Mouse (Mus musculus) MEL (cell line): Measurements from ENCODE around the gene 1500009C09Rik. TPM values are rescaled to one million over a fixed set of nuclear protein-coding genes. Genes with fewer than 3 reads are reported as not detected.

Experiments
- DNase-seq: peaks from one replicate; pipeline ENCODE4 v3.0.0; 2011; ENCODE audit warnings: low read depth, low spot score
- H3K27ac ChIP-seq: 2 replicates; pipeline ENCODE4 v1.5.1; 2012; ENCODE audit warnings: low read depth, mild to moderate bottlenecking, control low read depth, low read length, moderate library complexity; ENCODE audit not compliant: control insufficient read depth
- H3K27me3 ChIP-seq, 2 experiments: fragments of 150-350 bp in 1 of 2; sonication (generic) in 1 of 2; 2 replicates each; pipeline ENCODE4 v1.6.1; 2012; ENCODE audit warnings: low read length in 2 of 2, mild to moderate bottlenecking in 2 of 2, improper control_type of control experiment in 1 of 2, moderate library complexity in 1 of 2; ENCODE audit not compliant: insufficient read depth in 2 of 2, control insufficient read depth in 1 of 2
- H3K36me3 ChIP-seq, 2 experiments: 2 replicates each; pipeline ENCODE4 v1.6.1; 2012 to 2014; ENCODE audit warnings: low read length in 2 of 2, improper control_type of control experiment in 1 of 2, inconsistent platforms in 1 of 2, mild to moderate bottlenecking in 1 of 2; ENCODE audit not compliant: insufficient read depth in 2 of 2, control insufficient read depth in 1 of 2
- H3K4me1 ChIP-seq, 2 experiments: fragments of 150-350 bp in 1 of 2; sonication (generic) in 1 of 2; 2 replicates each; pipeline ENCODE4 v1.6.1; 2012; ENCODE audit warnings: low read length in 2 of 2, improper control_type of control experiment in 1 of 2, mild to moderate bottlenecking in 1 of 2; ENCODE audit not compliant: insufficient read depth in 2 of 2, control insufficient read depth in 1 of 2
- H3K4me3 ChIP-seq, 2 experiments: fragments of 150-350 bp in 1 of 2; sonication (generic) in 1 of 2; 2 replicates each; pipeline ENCODE4 v1.5.1; 2012; ENCODE audit warnings: low read depth in 2 of 2, low read length in 2 of 2, mild to moderate bottlenecking in 2 of 2, moderate library complexity in 2 of 2, control low read depth in 1 of 2, improper control_type of control experiment in 1 of 2; ENCODE audit not compliant: control insufficient read depth in 1 of 2, insufficient read depth in 1 of 2
- H3K79me2 ChIP-seq: 2 replicates; pipeline ENCODE4 v1.6.1; 2012; ENCODE audit warnings: mild to moderate bottlenecking, low read length, moderate library complexity; ENCODE audit not compliant: control insufficient read depth, poor library complexity, insufficient read depth
- H3K9ac ChIP-seq: 2 replicates; pipeline ENCODE4 v1.6.1; 2012; ENCODE audit warnings: low read depth, mild to moderate bottlenecking, control low read depth, low read length, moderate library complexity; ENCODE audit not compliant: control insufficient read depth, poor library complexity, severe bottlenecking
- H3K9me3 ChIP-seq: fragments of 150-350 bp; sonication (generic); replicated peaks from 2 replicates; pipeline ENCODE4 v1.6.1; 2012; ENCODE audit warnings: mild to moderate bottlenecking, low read length, improper control_type of control experiment, moderate library complexity; ENCODE audit not compliant: insufficient read depth
- CTCF ChIP-seq, 3 experiments: IDR thresholded peaks in 2 of 3; conservative IDR thresholded peaks in 1 of 3; 2 replicates each; pipeline ENCODE4 v1.5.1; 2011 to 2012; ENCODE audit warnings: low read length in 3 of 3, low read depth in 2 of 3, mild to moderate bottlenecking in 2 of 3, improper control_type of control experiment in 1 of 3, inconsistent platforms in 1 of 3, mixed read lengths in 1 of 3, moderate library complexity in 1 of 3; ENCODE audit not compliant: control insufficient read depth in 1 of 3, insufficient read depth in 1 of 3, poor library complexity in 1 of 3, severe bottlenecking in 1 of 3
- ELF1 ChIP-seq: IDR thresholded peaks from 2 replicates; pipeline ENCODE4 v1.6.1; 2014; ENCODE audit warnings: low read depth, mild to moderate bottlenecking, inconsistent platforms, low read length, improper control_type of control experiment, moderate library complexity
- EP300 ChIP-seq, 2 experiments: IDR thresholded peaks; 2 replicates each; pipeline ENCODE4 v1.6.1; 2011; ENCODE audit warnings: improper control_type of control experiment in 2 of 2, low read length in 2 of 2, low read depth in 1 of 2, mild to moderate bottlenecking in 1 of 2
- GATA1 ChIP-seq: IDR thresholded peaks from 2 replicates; pipeline ENCODE4 v1.6.1; 2011; ENCODE audit warnings: low read depth, low read length, improper control_type of control experiment
- JUND ChIP-seq: IDR thresholded peaks from 2 replicates; pipeline ENCODE4 v1.6.1; 2011; ENCODE audit warnings: low read depth, mild to moderate bottlenecking, improper control_type of control experiment, low read length
- MAFK ChIP-seq: IDR thresholded peaks from 2 replicates; pipeline ENCODE4 v1.6.1; 2011; ENCODE audit warnings: low read depth, mild to moderate bottlenecking, low read length, improper control_type of control experiment, borderline replicate concordance
- MAX ChIP-seq: IDR thresholded peaks from 2 replicates; pipeline ENCODE4 v1.6.1; 2011; ENCODE audit warnings: low read length, improper control_type of control experiment
- MAZ ChIP-seq: IDR thresholded peaks from 2 replicates; pipeline ENCODE4 v1.6.1; 2012; ENCODE audit warnings: low read depth, mild to moderate bottlenecking, inconsistent platforms, low read length, improper control_type of control experiment
- MEF2A ChIP-seq: IDR thresholded peaks from 2 replicates; pipeline ENCODE4 v1.6.1; 2014; ENCODE audit warnings: low read depth, mild to moderate bottlenecking, inconsistent platforms, low read length, improper control_type of control experiment; ENCODE audit not compliant: poor library complexity, insufficient replicate concordance, severe bottlenecking; ENCODE audit errors: extremely low read depth
- MXI1 ChIP-seq: IDR thresholded peaks from 2 replicates; pipeline ENCODE4 v1.6.1; 2011; ENCODE audit warnings: mild to moderate bottlenecking, low read depth, low read length, improper control_type of control experiment
- MYC ChIP-seq: IDR thresholded peaks from 2 replicates; pipeline ENCODE4 v1.6.1; 2011; ENCODE audit warnings: low read depth, mild to moderate bottlenecking, low read length, improper control_type of control experiment, moderate library complexity
- NELFE ChIP-seq: IDR thresholded peaks from 2 replicates; pipeline ENCODE4 v1.6.1; 2011; ENCODE audit warnings: low read depth, low read length, improper control_type of control experiment
- POLR2AphosphoS2 ChIP-seq: IDR thresholded peaks from 2 replicates; pipeline ENCODE4 v1.6.1; 2011; ENCODE audit warnings: low read length, improper control_type of control experiment
- POLR2AphosphoS5 ChIP-seq: IDR thresholded peaks from 2 replicates; pipeline ENCODE4 v1.6.1; 2012; ENCODE audit warnings: low read depth, borderline replicate concordance, mild to moderate bottlenecking, inconsistent platforms, low read length, moderate library complexity, mixed read lengths
- RAD21 ChIP-seq: IDR thresholded peaks from 2 replicates; pipeline ENCODE4 v1.6.1; 2011; ENCODE audit warnings: mild to moderate bottlenecking, low read depth, low read length, improper control_type of control experiment
- SIN3A ChIP-seq: IDR thresholded peaks from 2 replicates; pipeline ENCODE4 v1.6.1; 2012; ENCODE audit warnings: low read length, improper control_type of control experiment, inconsistent platforms
- SMC3 ChIP-seq: IDR thresholded peaks from 2 replicates; pipeline ENCODE4 v1.6.1; 2011; ENCODE audit warnings: low read depth, low read length, improper control_type of control experiment
- TAL1 ChIP-seq: IDR thresholded peaks from 2 replicates; pipeline ENCODE4 v1.6.1; 2012; ENCODE audit warnings: mild to moderate bottlenecking, inconsistent platforms, low read length, moderate library complexity, mixed read lengths
- TCF12 ChIP-seq: IDR thresholded peaks from 2 replicates; pipeline ENCODE4 v1.6.1; 2014; ENCODE audit warnings: low read depth, mild to moderate bottlenecking, inconsistent platforms, low read length, improper control_type of control experiment, moderate library complexity
- UBTF ChIP-seq: IDR thresholded peaks from 2 replicates; pipeline ENCODE4 v1.6.1; 2012; ENCODE audit warnings: low read depth, mild to moderate bottlenecking, inconsistent platforms, low read length, improper control_type of control experiment, moderate library complexity, borderline replicate concordance; ENCODE audit not compliant: insufficient read depth
- USF1 ChIP-seq: IDR thresholded peaks from 2 replicates; pipeline ENCODE4 v1.6.1; 2014; ENCODE audit warnings: low read depth, mild to moderate bottlenecking, inconsistent platforms, low read length, improper control_type of control experiment, moderate library complexity
- USF2 ChIP-seq, 2 experiments: IDR thresholded peaks; 2 replicates each; pipeline ENCODE4 v1.6.1; 2011 to 2012; ENCODE audit warnings: improper control_type of control experiment in 2 of 2, low read length in 2 of 2, borderline replicate concordance in 1 of 2, inconsistent platforms in 1 of 2, low read depth in 1 of 2, mild to moderate bottlenecking in 1 of 2; ENCODE audit not compliant: insufficient read depth in 1 of 2
- ZC3H11A ChIP-seq: IDR thresholded peaks from 2 replicates; pipeline ENCODE4 v1.6.1; 2012; ENCODE audit warnings: low read depth, mild to moderate bottlenecking, inconsistent platforms, low read length, improper control_type of control experiment
- ZKSCAN1 ChIP-seq: IDR thresholded peaks from 2 replicates; pipeline ENCODE4 v1.6.1; 2012; ENCODE audit warnings: low read depth, mild to moderate bottlenecking, inconsistent platforms, low read length, improper control_type of control experiment, moderate library complexity
- ZNF384 ChIP-seq: IDR thresholded peaks from 2 replicates; pipeline ENCODE4 v1.6.1; 2012; ENCODE audit warnings: low read depth, mild to moderate bottlenecking, inconsistent platforms, low read length, improper control_type of control experiment
- polyA plus RNA-seq, 2 experiments: library from polyadenylated mRNA; stranded (reverse) in 1 of 2; unstranded in 1 of 2; fragments of >175 nt in 1 of 2; fragments of >200 nt in 1 of 2; gene quantifications; 2 replicates each; pipeline versions ENCODE4 v1.2.1 to v1.2.4; 2012; ENCODE audit warnings: low replicate concordance in 2 of 2, low read depth in 1 of 2; ENCODE audit not compliant: insufficient read length in 2 of 2, insufficient read depth in 1 of 2, missing spikeins in 1 of 2
- total RNA-seq: library from RNA; depleted of rRNA; stranded (reverse); fragments of 300-350 nt; gene quantifications from 2 replicates; pipeline ENCODE4 v1.2.3, GENCODE M21; 2012

The 1500009C09Rik gene
- total and polyA plus RNA-seq, 3 experiments = not detected

GRCm38 (mm10) chr15:82232651-82233050, 19.5 kb upstream of the 1500009C09Rik start:
- Histone ChIP-seq H3K4me1 (peaks cover 0 to 12% of the 10 kb centered on the region in 2 experiments; a peak in 2 of 4 replicates), H3K36me3 (0 out of 4 replicates have a peak, but pooled peaks cover 0 to 2% of the 10 kb centered on the region in 2 experiments), H3K4me3 (no peak overlapping the region), H3K27ac (no peak overlapping the region), H3K27me3 (no peaks in the 10 kb centered on the region), H3K9me3 (no peaks in the 10 kb centered on the region), H3K9ac (no peak overlapping the region), H3K79me2 (no peaks in the 10 kb centered on the region)
- TF ChIP-seq MXI1 = no peak
- TF ChIP-seq ELF1 = no peak
- no peak for TF ChIP-seq POLR2AphosphoS2
- TF ChIP-seq RAD21 = no peak
- no peak for TF ChIP-seq POLR2AphosphoS5
- TF ChIP-seq ZNF384 = no peak
- no peak for TF ChIP-seq MYC
- no peak for DNase-seq

GRCm38 (mm10) chr15:82235661-82236060, 16.5 kb upstream of the 1500009C09Rik start:
- no peak for DNase-seq
- no peaks in the 10 kb centered on the region for H3K79me2 ChIP-seq
- no peak overlapping the region for H3K4me3 ChIP-seq
- no peaks in the 10 kb centered on the region for H3K36me3 ChIP-seq
- TF ChIP-seq EP300 (IDR thresholded peaks at IDR 0.05; ENCODE audit: low read depth in 1 of 2, low read length in 2 of 2) (no peak), SIN3A (no peak), CTCF (IDR thresholded peaks at IDR 0.05 in 2 of 3, conservative IDR thresholded peaks at IDR 0.05 in 1 of 3; ENCODE audit: control insufficient read depth in 1 of 3, insufficient read depth in 1 of 3, low read depth in 2 of 3, low read length in 3 of 3, poor library complexity in 1 of 3, severe bottlenecking in 1 of 3) (no peak), TAL1 (no peak), SMC3 (no peak), ZNF384 (no peak), ELF1 (no peak)
- H3K27ac ChIP-seq = no peak overlapping the region
- H3K9me3 ChIP-seq = no peaks in the 10 kb centered on the region
- H3K4me1 ChIP-seq = no peaks in the 10 kb centered on the region
- H3K27me3 ChIP-seq = no peaks in the 10 kb centered on the region
- H3K9ac ChIP-seq = no peak overlapping the region

GRCm38 (mm10) chr15:82236565-82236964, 15.6 kb upstream of the 1500009C09Rik start:
- H3K4me1 ChIP-seq = no peaks in the 10 kb centered on the region
- H3K36me3 ChIP-seq = no peaks in the 10 kb centered on the region
- no peak overlapping the region for H3K9ac ChIP-seq
- H3K27ac ChIP-seq = no peak overlapping the region
- H3K79me2 ChIP-seq = no peaks in the 10 kb centered on the region
- no peak overlapping the region for H3K4me3 ChIP-seq
- H3K9me3 ChIP-seq = no peaks in the 10 kb centered on the region
- DNase-seq = peak; percentile 77
- no peaks in the 10 kb centered on the region for H3K27me3 ChIP-seq
- TF ChIP-seq USF1 (no peak), MXI1 (no peak), UBTF (no peak), SMC3 (peak; percentile 95), JUND (no peak), MAFK (no peak), TCF12 (no peak), GATA1 (no peak), USF2 (IDR thresholded peaks at IDR 0.05; ENCODE audit: borderline replicate concordance in 1 of 2, insufficient read depth in 1 of 2, low read depth in 1 of 2, low read length in 2 of 2) (no peak), NELFE (no peak), ZKSCAN1 (no peak), POLR2AphosphoS5 (no peak), RAD21 (peak; percentile 99), SIN3A (peak; percentile 61; the same call in 1 of the 2 replicates), ZC3H11A (peak; percentile 96), MAX (no peak), MAZ (no peak), TAL1 (no peak), MEF2A (no peak)
